Mouse (Mus musculus): ENCODE measurements at regions not wholly inside any gene's neighbourhood (a gene's known extent, or its start where the extent isn't known, plus 50 kb on each side); places are given as distances from the start of the nearest gene placed in this dataset.

GRCm38 (mm10) chr14:99487981-99488380 is 189.5 kb downstream of the Klf5 start:
- no peak for TF ChIP-seq POLR2A (IDR thresholded peaks at IDR 0.05; ENCODE audit: borderline replicate concordance, extremely low read depth, low read depth, low read length)
- TF ChIP-seq CTCF (IDR thresholded peaks at IDR 0.05; ENCODE audit: insufficient read depth, low read length): no peak

All from lung, adult 2 months (tissue).